Mouse (Mus musculus): ENCODE results near the gene Pla2g5. TPM values are rescaled to one million over a fixed set of nuclear protein-coding genes. Genes with fewer than 3 reads are reported as not detected.
"Not testable (repeated sequence)": the region's sequence is repeated elsewhere in the genome, so short reads cannot be mapped to it uniquely, and the experiment has no call there.

Pla2g5 gene
- polyA plus RNA-seq, 1 experiment from 2014 or later = 0.64 TPM

DNA sequence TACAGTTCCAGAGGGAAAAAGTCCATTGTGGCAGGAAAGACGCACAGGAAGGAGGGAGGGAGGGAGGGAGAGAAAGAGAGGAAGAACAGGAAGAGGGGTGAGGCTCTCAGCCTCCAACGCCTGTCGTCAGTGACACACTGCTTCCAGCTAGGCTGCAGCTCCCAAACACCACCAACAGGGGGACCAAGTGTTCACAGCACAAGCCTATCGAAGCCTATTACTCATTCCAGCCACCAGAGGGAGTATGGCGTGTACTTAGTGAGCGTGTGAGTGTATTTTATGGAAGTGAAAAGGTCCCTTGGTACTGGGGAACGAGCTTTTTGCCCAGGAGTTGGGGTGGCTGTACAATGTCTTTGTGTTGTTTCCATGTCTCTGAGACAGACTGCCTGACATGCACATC, 6.8 kb downstream of the Pla2g5 start:
- Histone ChIP-seq H3K27me3 (no peaks in the 10 kb centered on the region), H3K36me3 (no peaks in the 10 kb centered on the region), H3K4me3 (no peak overlapping the region), H3K27ac (replicated peaks) (no peak overlapping the region), H3K9ac (no peak overlapping the region), H3K4me1 (replicated peaks) (peaks cover 11% of the 10 kb centered on the region), H3K4me2 (no peak overlapping the region), H3K9me3 (no peaks in the 10 kb centered on the region)
- 21% methylated on average over 7 of the region's 7 CpGs for WGBS
- no peak for ATAC-seq (ENCODE audit: low FRiP score, low read depth)

- no peaks in the 10 kb centered on the region for H3K36me3 ChIP-seq
- WGBS = 80% methylated on average over 9 of the region's 9 CpGs
- H3K4me1 ChIP-seq (replicated peaks) = peaks cover 9% of the 10 kb centered on the region
- H3K4me2 ChIP-seq = no peak overlapping the region
- no peaks in the 10 kb centered on the region for H3K27me3 ChIP-seq
- H3K4me3 ChIP-seq = no peak overlapping the region
- no peak overlapping the region for H3K27ac ChIP-seq (replicated peaks)
- no peak overlapping the region for H3K9ac ChIP-seq
- H3K9me3 ChIP-seq = no peaks in the 10 kb centered on the region
- ATAC-seq (ENCODE audit: low FRiP score, low read depth) = no peak
Observed at GRCm38 (mm10) chr4:138855092-138855632, 8.1 kb downstream of the Pla2g5 start.

DNA sequence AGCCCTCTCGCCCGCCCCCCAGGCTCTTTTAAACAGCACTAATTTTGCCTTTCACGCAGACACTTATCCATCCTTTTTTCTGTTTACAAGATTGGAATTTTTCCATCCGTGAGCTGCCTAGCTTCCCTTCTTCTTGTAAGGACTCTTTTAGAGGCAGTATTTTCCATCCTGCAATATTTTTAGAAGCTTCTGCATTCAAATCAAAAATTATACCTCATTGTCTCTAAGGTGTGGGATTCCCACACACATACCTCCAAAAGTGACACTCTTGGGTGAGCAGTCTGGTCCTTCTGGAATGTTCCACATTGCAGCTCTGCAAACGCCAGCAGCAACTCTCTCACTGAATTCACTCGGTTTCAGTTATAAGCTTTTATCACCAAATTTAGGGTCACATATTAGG, 10.3 kb downstream of the Pla2g5 start:
- WGBS = 81% methylated on average over 6 of the region's 6 CpGs
- ATAC-seq (ENCODE audit: low FRiP score, low read depth) = no peak
- no peak overlapping the region for H3K27ac ChIP-seq (replicated peaks)

GRCm38 (mm10) chr4:138851463-138851862, 11.8 kb downstream of the Pla2g5 start:
- peak; percentile 69 for ATAC-seq (ENCODE audit: low FRiP score, low read depth)

More for the DNA sequence above, 10.3 kb downstream of the Pla2g5 start:
- Histone ChIP-seq H3K9ac (no peak overlapping the region), H3K4me1 (replicated peaks) (no peaks in the 10 kb centered on the region), H3K4me2 (no peak overlapping the region), H3K27me3 (no peaks in the 10 kb centered on the region), H3K36me3 (no peaks in the 10 kb centered on the region), H3K4me3 (no peak overlapping the region), H3K9me3 (no peaks in the 10 kb centered on the region)

DNA sequence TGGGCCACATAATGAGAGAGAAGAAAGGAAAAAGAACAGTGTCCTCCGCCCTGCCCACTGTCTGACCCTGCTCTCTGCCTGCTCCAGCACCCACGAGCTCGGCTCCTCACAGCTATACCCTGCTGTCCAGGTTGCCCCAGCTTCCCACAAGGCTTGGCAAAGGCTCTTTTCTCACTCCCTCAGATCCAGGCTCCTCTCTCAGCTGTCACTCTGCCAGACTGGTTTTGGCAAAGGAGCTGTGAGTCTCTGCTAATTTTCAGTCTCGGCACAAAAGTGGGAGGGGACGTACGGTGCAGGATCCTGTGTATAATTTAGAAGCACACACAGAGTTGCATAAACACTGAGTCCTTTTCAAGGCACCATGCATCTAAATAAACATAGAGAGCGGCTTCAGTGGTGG, 21.9 kb downstream of the Pla2g5 start:
- no peak overlapping the region for H3K4me2 ChIP-seq
- no peaks in the 10 kb centered on the region for H3K27me3 ChIP-seq
- peak; percentile 45; the same call in 1 of the 2 replicates for ATAC-seq (ENCODE audit: low FRiP score, low read depth)
- H3K36me3 ChIP-seq = no peaks in the 10 kb centered on the region
- WGBS = 70% methylated on average over 7 of the region's 7 CpGs
- no peaks in the 10 kb centered on the region for H3K4me1 ChIP-seq (replicated peaks)
- H3K9ac ChIP-seq = no peak overlapping the region
- peaks cover 5% of the 10 kb centered on the region; the same call in 1 of the 2 replicates for H3K9me3 ChIP-seq
- H3K4me3 ChIP-seq = no peak overlapping the region
- no peak overlapping the region for H3K27ac ChIP-seq (replicated peaks)

More at GRCm38 (mm10) chr4:138851463-138851862, 11.8 kb downstream of the Pla2g5 start:
- no peak overlapping the region for H3K27ac ChIP-seq (replicated peaks)
- no peaks in the 10 kb centered on the region for H3K4me1 ChIP-seq (replicated peaks)
- no peak overlapping the region for H3K4me3 ChIP-seq
- H3K9me3 ChIP-seq = no peaks in the 10 kb centered on the region
- H3K36me3 ChIP-seq = no peaks in the 10 kb centered on the region
- H3K9ac ChIP-seq = no peak overlapping the region
- no peak overlapping the region for H3K4me2 ChIP-seq
- no peaks in the 10 kb centered on the region for H3K27me3 ChIP-seq
- 6% methylated on average over 4 of the region's 4 CpGs for WGBS

DNA sequence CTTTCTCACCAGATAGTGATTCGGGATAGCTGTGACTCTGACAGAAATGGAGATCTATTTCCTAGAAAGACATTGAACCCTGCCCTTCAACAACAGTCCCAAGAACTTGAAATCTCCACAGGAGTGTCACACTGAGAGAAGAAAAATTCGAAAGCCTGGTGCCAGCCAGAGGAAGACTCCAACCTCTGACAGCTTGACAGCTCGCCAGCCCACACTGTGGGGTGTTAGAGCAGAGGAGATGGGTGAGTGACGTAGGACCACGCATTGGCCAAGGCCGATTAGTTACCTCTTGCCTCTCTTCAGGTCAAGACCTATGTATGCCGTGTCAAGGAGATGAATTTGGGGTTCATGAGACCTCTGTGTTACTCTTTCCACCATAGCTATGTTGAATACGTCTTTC, 22.6 kb downstream of the Pla2g5 start:
- no peak overlapping the region for H3K9ac ChIP-seq
- no peaks in the 10 kb centered on the region for H3K4me1 ChIP-seq (replicated peaks)
- H3K4me3 ChIP-seq = no peak overlapping the region
- H3K9me3 ChIP-seq = peaks cover 5% of the 10 kb centered on the region; the same call in 1 of the 2 replicates
- no peak overlapping the region for H3K4me2 ChIP-seq
- no peaks in the 10 kb centered on the region for H3K27me3 ChIP-seq
- WGBS = 78% methylated on average over 8 of the region's 8 CpGs
- no peak for ATAC-seq (ENCODE audit: low FRiP score, low read depth)
- no peaks in the 10 kb centered on the region for H3K36me3 ChIP-seq
- H3K27ac ChIP-seq (replicated peaks) = no peak overlapping the region

DNA sequence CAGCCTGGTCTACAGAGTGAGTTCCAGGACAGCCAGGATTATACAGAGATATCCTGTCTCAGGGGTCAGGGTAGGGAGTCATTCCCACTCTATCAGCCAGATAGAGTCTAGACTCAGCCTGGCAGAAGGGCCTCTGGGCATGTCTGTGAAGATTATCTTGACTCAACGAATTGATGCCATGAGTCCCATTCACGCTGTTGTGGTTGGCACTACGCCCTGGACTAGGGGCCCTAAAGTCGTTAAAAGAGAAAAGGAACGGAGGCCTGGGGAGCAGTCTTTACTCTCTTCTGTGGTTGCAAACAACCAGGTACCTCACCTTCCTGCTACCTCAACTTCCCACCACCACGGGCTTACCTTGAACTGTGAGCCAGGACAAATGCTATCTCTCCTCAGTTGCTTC, 23.5 kb downstream of the Pla2g5 start:
- no peak for ATAC-seq (ENCODE audit: low FRiP score, low read depth)
- no peaks in the 10 kb centered on the region for H3K27me3 ChIP-seq
- 75% methylated on average over 6 of the region's 6 CpGs for WGBS

GRCm38 (mm10) chr4:138827147-138827546, 36.1 kb downstream of the Pla2g5 start:
- Histone ChIP-seq H3K27ac (replicated peaks) (no peak overlapping the region), H3K4me2 (no peak overlapping the region), H3K27me3 (no peaks in the 10 kb centered on the region), H3K36me3 (no peaks in the 10 kb centered on the region), H3K9me3 (no peaks in the 10 kb centered on the region), H3K9ac (no peak overlapping the region), H3K4me3 (no peak overlapping the region), H3K4me1 (replicated peaks) (no peaks in the 10 kb centered on the region)
- 74% methylated on average over 11 of the region's 11 CpGs for WGBS
- ATAC-seq (ENCODE audit: low FRiP score, low read depth) = no peak

More for the DNA sequence above, 23.5 kb downstream of the Pla2g5 start:
- no peak overlapping the region for H3K27ac ChIP-seq (replicated peaks)
- H3K4me1 ChIP-seq (replicated peaks) = no peaks in the 10 kb centered on the region
- no peaks in the 10 kb centered on the region for H3K36me3 ChIP-seq
- H3K4me2 ChIP-seq = no peak overlapping the region
- H3K9ac ChIP-seq = no peak overlapping the region
- H3K9me3 ChIP-seq = peaks cover 5% of the 10 kb centered on the region; the same call in 1 of the 2 replicates
- no peak overlapping the region for H3K4me3 ChIP-seq

DNA sequence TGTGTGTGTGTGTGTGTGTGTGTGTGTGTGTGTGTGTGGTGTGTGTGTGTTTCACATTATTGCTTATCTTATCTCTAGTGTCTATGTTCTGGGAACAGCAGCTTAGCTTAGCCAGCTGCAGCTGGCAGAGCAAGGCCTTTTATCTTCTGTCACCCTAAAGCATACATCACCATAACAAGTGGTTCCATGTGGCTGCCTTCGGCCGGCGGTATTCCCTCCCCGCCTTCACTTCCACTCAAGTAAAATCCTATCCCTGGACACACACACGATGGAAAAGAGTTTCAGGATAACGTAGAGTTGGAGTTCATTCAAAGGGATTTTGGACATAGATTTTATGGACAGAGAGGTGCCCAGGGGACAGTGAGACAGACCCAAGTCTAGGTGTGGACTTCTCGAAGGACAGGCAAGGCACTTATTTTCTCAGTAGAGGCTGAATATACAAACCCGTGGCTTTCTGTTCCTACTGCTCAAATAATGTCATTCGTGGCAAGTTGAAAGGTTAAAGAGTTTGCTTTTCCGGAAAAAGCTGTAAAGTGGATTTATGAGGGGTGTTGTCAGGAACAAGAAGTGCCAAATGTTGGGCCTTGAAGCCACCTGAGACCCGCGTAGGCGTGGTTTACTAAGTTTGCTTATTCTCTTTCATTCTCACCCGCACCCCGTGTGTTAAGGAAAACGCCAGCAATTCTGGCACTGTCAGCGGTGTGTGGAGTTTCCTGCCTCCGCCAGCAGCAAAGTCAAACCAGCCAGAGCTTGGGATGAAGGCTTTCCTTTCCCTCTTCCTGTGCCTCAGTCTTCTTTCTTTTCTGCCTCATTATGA, 37.3 kb downstream of the Pla2g5 start:
- Histone ChIP-seq H3K36me3 (no peaks in the 10 kb centered on the region), H3K27ac (replicated peaks) (no peak overlapping the region), H3K4me2 (no peak overlapping the region), H3K9ac (no peak overlapping the region), H3K4me1 (replicated peaks) (no peaks in the 10 kb centered on the region), H3K9me3 (no peaks in the 10 kb centered on the region), H3K27me3 (no peaks in the 10 kb centered on the region), H3K4me3 (no peak overlapping the region)
- no peak for ATAC-seq (ENCODE audit: low FRiP score, low read depth)
- WGBS = 61% methylated on average over 18 of the region's 18 CpGs

DNA sequence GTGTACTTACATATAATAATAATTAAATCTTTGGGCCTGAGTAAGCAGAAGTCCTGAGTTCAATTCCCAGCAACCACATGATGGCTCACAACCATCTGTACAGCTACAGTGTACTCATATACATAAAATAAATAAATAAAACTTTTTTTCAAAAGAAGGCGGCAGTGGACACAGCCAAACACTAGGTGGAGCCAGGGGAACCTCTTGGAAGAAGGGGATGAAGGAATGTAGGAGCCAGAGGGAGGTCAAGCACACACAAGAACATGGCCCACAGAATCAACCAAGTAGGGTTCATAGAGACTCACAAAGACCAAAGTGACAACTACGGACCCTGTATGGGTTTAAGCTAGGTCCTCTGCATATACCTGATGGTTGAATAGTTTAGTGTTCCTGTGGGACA, 38.6 kb downstream of the Pla2g5 start:
- no peak for ATAC-seq (ENCODE audit: low FRiP score, low read depth)
- Histone ChIP-seq H3K4me2 (no peak overlapping the region), H3K4me3 (no peak overlapping the region), H3K9me3 (no peaks in the 10 kb centered on the region), H3K9ac (no peak overlapping the region), H3K27ac (replicated peaks) (no peak overlapping the region), H3K27me3 (no peaks in the 10 kb centered on the region), H3K4me1 (replicated peaks) (no peaks in the 10 kb centered on the region), H3K36me3 (no peaks in the 10 kb centered on the region)
- WGBS = 87% methylated on average over 2 of the region's 2 CpGs

GRCm38 (mm10) chr4:138824161-138824560, 39.1 kb downstream of the Pla2g5 start:
- not testable (repeated sequence) for H3K4me3 ChIP-seq

GRCm38 (mm10) chr4:138821036-138821435, 42.2 kb downstream of the Pla2g5 start:
- Histone ChIP-seq H3K9me3 (no peaks in the 10 kb centered on the region), H3K4me2 (no peak overlapping the region), H3K4me3 (no peak overlapping the region), H3K27me3 (no peaks in the 10 kb centered on the region), H3K9ac (no peak overlapping the region), H3K36me3 (no peaks in the 10 kb centered on the region), H3K4me1 (replicated peaks) (0 out of 2 replicates have a peak, but pooled peaks cover 6% of the 10 kb centered on the region), H3K27ac (replicated peaks) (no peak overlapping the region)
- 82% methylated on average over 2 of the region's 2 CpGs for WGBS
- no peak for ATAC-seq (ENCODE audit: low FRiP score, low read depth)

More at GRCm38 (mm10) chr4:138824161-138824560, 39.1 kb downstream of the Pla2g5 start:
- H3K4me1 ChIP-seq (replicated peaks); H3K36me3 ChIP-seq; H3K4me2 ChIP-seq; H3K27ac ChIP-seq (replicated peaks); H3K9ac ChIP-seq; H3K9me3 ChIP-seq; H3K27me3 ChIP-seq; ATAC-seq (ENCODE audit: low FRiP score, low read depth): not testable (repeated sequence)
- 85% methylated on average over 2 of the region's 2 CpGs for WGBS

Data from hindbrain, embryonic 15.5 days (tissue).